In the genomic region with DNA sequence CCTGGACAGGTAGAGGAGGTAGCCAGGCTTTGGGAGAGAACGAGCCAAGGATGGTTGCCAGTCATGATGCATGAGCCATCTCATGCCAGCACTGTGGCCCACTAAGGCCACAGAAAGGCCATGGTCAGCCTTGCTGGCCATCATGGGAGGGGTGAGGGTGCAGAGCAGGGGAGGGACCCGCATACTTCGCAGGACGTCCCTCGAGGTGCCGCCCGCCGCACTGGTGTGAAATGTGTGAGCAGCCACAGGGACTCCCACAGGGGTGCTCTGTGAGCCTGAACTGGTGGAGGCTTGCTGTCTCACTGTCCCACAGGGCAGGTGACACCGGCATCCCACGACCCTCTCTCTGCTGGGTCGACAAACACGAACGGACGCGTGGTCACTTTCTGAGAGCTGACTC, we compare ENCODE assay signal across 18 mouse cellular contexts. TPM values are rescaled to one million over a fixed set of nuclear protein-coding genes. Genes with fewer than 3 reads are reported as not detected.
DNase-seq lines count a peak whose midpoint lies in the region; ATAC-seq lines count a peak whose summit lies in the region.
"Had no signal": no experiment of that assay in that cellular context is flagged by ENCODE, and none has a peak within 500 bp of the region (broad histone marks: within the 10 kb centered on the region; RNA-seq: fewer than 3 reads in every experiment).

No protein-coding gene starts in this region.

- 97% methylated on average over 15 of the region's 15 CpGs for WGBS in forebrain, embryonic 11.5 days
- WGBS in forebrain, embryonic 10.5 days = 95% methylated on average over 15 of the region's 15 CpGs

- H3K27me3 ChIP-seq in forebrain, embryonic 11.5 days (ENCODE audit: control insufficient read depth, insufficient read depth, low read length) = no peaks in the 10 kb centered on the region; the same call in 1 of the 2 replicates
- H3K27me3 ChIP-seq in forebrain, embryonic 10.5 days (ENCODE audit: poor library complexity, severe bottlenecking) = peaks cover 49% of the 10 kb centered on the region
- H3K27me3 ChIP-seq: embryonic facial prominence, embryonic 13.5 days; intestine, embryonic 15.5 days had no signal

- no peak for ATAC-seq in forebrain, embryonic 11.5 days (replicated peaks; ENCODE audit: low FRiP score)
- ATAC-seq: forebrain, embryonic 14.5 days; intestine, embryonic 15.5 days had no signal

- DNase-seq in forebrain, embryonic 11.5 days (ENCODE audit: low spot score) = peak; percentile 51
- no peak for DNase-seq in forebrain, embryonic 10.5 days (ENCODE audit: extremely low spot score, low spot score)
- peak; percentile 22 to 29 for DNase-seq in cerebellum, adult 18-20 months
- peak; percentile 23 for DNase-seq in cerebellum, adult 8-10 months
- peak; percentile 24 to 37 for DNase-seq in cerebellum, postnatal 14 days
- no peak for DNase-seq in layer of hippocampus, adult 9-11 months
- no peak for DNase-seq in B cell, adult 2 months
- DNase-seq: adrenal gland, adult 2 months; adrenal gland, postnatal 25 days; gastrocnemius, postnatal 36 days; heart, adult 11 months; heart, postnatal 10 days; kidney, adult 18-20 months had no signal

- H3K9me3 ChIP-seq in forebrain, embryonic 11.5 days (ENCODE audit: control insufficient read depth, low read length) = no peaks in the 10 kb centered on the region
- no peaks in the 10 kb centered on the region for H3K9me3 ChIP-seq in forebrain, embryonic 10.5 days
- H3K9me3 ChIP-seq: embryonic facial prominence, embryonic 13.5 days; hindbrain, embryonic 10.5 days; intestine, embryonic 15.5 days had no signal

- H3K9ac ChIP-seq in forebrain, embryonic 11.5 days (ENCODE audit: low read length) = no peak overlapping the region
- H3K9ac ChIP-seq: embryonic facial prominence, embryonic 13.5 days; hindbrain, embryonic 14.5 days; intestine, embryonic 15.5 days had no signal

- peaks cover 11% of the 10 kb centered on the region for H3K4me1 ChIP-seq in forebrain, embryonic 11.5 days (replicated peaks; ENCODE audit: control insufficient read depth, insufficient read depth, low read length)
- H3K4me1 ChIP-seq in forebrain, embryonic 10.5 days = peaks cover 77% of the 10 kb centered on the region

- no peak overlapping the region for H3K4me3 ChIP-seq in forebrain, embryonic 11.5 days (ENCODE audit: low read depth, low read length)
- H3K4me3 ChIP-seq in forebrain, embryonic 10.5 days = no peak overlapping the region
- H3K4me3 ChIP-seq: embryonic facial prominence, embryonic 13.5 days; hindbrain, embryonic 10.5 days; intestine, embryonic 15.5 days had no signal

- no peak overlapping the region for H3K27ac ChIP-seq in forebrain, embryonic 11.5 days (ENCODE audit: low read depth, low read length)
- H3K27ac ChIP-seq in forebrain, embryonic 10.5 days = no peak overlapping the region
- H3K27ac ChIP-seq: embryonic facial prominence, embryonic 13.5 days; hindbrain, embryonic 14.5 days; intestine, embryonic 15.5 days had no signal

- H3K4me2 ChIP-seq in forebrain, embryonic 11.5 days (ENCODE audit: low read depth, low read length, severe bottlenecking) = no peak overlapping the region
- H3K4me2 ChIP-seq: embryonic facial prominence, embryonic 13.5 days; hindbrain, embryonic 14.5 days; intestine, embryonic 15.5 days had no signal

- no peaks in the 10 kb centered on the region for H3K36me3 ChIP-seq in forebrain, embryonic 11.5 days (ENCODE audit: control insufficient read depth, insufficient read depth, low read length)
- peaks cover 37% of the 10 kb centered on the region for H3K36me3 ChIP-seq in forebrain, embryonic 10.5 days (replicated peaks)
- H3K36me3 ChIP-seq: intestine, embryonic 15.5 days had no signal

RNA-seq across cellular contexts. Expression of gene Ccnk, which starts 31.2 kb away (rescaled TPM):
- polyA plus RNA-seq in forebrain, embryonic 11.5 days (2014; fragmentation: Nextera tagmentation; extraction: Ambion mirVana) = 5.0 and 6.2 TPM in 2 replicates
- 3.2 and 3.9 TPM in 2 replicates for polyA plus RNA-seq in forebrain, embryonic 10.5 days (2016; fragmentation: Nextera tagmentation; extraction: Ambion mirVana)

RNA-seq across cellular contexts. Expression of gene Setd3, which starts 31.5 kb away (rescaled TPM):
- 79.2 and 85.9 TPM in 2 replicates for polyA plus RNA-seq in forebrain, embryonic 11.5 days (2014; fragmentation: Nextera tagmentation; extraction: Ambion mirVana)
- polyA plus RNA-seq in forebrain, embryonic 10.5 days (2016; fragmentation: Nextera tagmentation; extraction: Ambion mirVana) = 75.2 and 76.3 TPM in 2 replicates

Comparison
In these comparisons a context has a peak if more than half of its experiments do, and no peak if none do; other contexts are left out.
1. DNase-seq: peak in forebrain, embryonic 11.5 days (single experiment), cerebellum, adult 18-20 months (2 of 2), cerebellum, adult 8-10 months (single experiment) and cerebellum, postnatal 14 days (2 of 2); none in forebrain, embryonic 10.5 days (single experiment), layer of hippocampus, adult 9-11 months (single experiment) and B cell, adult 2 months (0 of 2).